Mouse (Mus musculus) spleen, adult 18-20 months (tissue): ENCODE data around the gene Trp53bp2.

Experiments
- DNase-seq, 2 experiments: peaks; one replicate each; pipeline ENCODE4 v3.0.0; 2022; ENCODE audit warnings: mixed read lengths in 2 of 2

The Trp53bp2 gene

GRCm38 (mm10) chr1:182408684-182409327 lies at the start of gene Trp53bp2:
Gene Trp53bp2, plus strand, starts transcription at chr1:182409172.
- DNase-seq = peak; percentile 99 to 100

DNA sequence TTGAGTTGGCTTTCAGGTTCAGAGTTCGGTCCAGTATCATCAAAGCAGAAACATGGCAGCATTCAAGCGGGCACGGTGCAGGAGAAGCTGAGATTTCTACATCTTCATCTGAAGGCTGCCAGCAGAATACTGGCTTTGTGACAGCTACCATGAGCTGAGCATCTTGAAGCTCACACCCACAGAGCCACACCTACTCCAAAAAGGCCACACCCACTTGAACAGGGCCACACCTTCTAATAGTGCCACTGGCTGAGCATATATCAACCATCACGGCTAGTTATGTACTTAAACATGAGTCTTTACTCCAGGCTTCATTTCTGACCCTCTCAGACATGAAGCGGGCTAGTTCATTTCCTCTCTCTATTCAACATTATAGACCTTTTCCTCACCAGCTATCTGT lies 46.3 kb upstream of the Trp53bp2 start:
- no peak for DNase-seq

DNA sequence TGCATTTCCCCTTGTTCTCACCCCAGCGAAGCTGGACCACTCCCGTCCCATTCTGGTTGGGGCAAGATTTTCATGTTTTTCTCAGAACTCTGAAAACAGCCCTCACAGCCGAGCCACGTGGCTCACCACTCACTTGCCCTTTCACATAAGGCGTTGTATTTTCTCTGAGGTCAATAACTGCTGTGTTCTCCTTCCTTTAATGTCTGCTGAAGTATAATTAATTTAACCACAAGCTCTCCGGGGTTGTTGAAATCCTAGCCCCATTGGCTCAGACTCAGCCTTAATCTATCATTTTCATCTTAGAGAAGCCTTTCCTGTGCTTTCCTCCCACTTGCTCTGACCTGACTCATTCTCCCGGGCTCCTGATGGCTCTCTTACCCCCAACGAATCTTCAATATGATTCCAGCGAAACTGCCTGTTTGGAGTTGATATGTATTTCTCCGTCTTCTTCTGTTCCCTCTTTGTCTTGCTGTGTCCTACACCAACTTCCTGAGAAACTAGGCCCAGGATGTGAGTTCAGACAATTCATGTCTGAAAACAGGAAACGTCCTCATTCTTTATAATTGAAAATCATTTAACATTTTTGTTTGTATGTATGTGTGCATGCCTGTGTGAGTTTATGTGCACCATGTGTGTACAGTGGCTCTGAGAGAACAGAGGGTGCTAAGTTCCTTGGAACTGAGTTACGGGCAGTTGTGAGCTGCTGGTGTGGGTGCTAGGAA lies 45.1 kb upstream of the Trp53bp2 start:
- no peak for DNase-seq

DNA sequence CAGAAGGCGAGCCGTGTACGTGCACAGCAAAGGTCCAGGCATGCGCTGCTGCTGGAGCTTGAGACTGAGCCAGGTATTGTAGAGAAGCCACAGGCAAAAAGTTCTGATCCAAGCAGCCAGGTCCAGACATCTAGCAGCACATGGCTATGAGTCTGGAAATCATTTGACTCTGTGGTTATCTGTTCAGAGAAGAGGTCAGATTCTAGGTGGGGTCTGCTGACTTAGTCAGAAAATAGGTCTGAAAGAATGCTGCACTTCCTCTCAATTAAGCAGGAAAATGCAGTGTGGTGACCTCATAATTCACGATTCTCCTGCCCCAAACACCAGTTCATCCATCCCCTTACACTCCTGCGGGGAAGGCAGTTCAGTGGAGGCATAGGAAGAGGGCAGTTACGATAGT lies 40.7 kb upstream of the Trp53bp2 start:
- DNase-seq = no peak

DNA sequence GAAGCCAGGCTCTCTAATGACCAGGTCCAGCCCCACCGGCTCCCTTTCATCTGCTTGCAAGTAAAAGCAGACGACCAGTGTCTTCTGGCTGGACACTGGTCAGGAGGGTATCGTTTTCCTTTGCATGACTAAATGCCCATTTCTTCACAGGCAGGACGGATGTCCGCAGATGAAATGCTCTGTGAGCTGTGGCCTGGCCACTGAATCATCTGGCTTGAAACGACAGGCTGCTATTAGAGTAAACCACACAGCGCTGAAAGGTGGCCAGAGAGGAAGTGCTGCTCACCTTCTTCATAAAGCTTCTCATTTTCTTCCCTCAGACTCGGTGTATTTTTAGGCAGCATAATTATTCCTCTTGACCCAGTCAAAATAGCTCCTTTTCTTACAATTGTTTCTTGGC lies 40.2 kb upstream of the Trp53bp2 start:
- no peak for DNase-seq

GRCm38 (mm10) chr1:182369435-182369834 lies 39.5 kb upstream of the Trp53bp2 start:
- no peak for DNase-seq

DNA sequence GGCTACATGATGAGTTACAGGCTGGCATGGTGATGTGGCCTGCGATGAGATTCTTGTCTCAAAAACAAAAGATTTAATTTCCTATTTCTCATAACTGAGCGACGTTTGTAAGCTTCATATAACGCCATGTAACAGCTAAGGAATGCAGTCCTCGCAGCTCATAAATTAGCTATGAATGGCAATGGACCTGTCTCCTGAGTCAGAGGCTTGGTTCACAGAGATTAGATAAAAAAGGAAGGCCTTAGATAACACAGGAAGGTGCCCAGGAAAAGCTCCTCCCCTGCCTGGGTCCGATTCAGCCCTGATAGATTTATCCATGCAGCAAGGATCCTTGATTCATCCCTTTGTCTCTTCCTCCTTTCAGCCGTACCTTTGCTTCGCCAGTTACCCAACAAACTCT lies 37.1 kb upstream of the Trp53bp2 start:
- no peak for DNase-seq

DNA sequence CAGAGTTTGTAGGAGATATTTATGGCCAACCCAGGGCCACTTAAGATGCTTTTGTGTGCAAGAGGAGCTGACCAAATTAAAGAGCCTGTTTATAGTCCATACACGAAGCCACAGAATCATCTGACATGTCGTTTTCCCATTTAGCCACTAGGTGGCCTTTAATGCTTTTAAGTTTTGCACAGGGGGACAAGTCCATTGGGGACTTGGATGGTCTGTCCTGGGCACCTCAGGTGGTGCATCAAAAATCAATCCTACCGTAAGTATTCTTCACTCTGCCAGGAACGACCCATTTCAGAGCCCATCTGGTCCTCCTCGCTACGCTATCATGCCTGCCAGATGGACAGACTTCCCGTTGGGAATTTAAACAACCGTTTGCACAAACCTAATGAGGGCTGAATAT lies 32.8 kb upstream of the Trp53bp2 start:
- no peak for DNase-seq

- DNase-seq = no peak
These were observed 32.1 kb upstream of the Trp53bp2 start for GRCm38 (mm10) chr1:182376826-182377225.

GRCm38 (mm10) chr1:182377519-182377918 lies 31.5 kb upstream of the Trp53bp2 start:
- DNase-seq = no peak

GRCm38 (mm10) chr1:182378205-182378835 lies 30.7 kb upstream of the Trp53bp2 start:
- no peak for DNase-seq

DNA sequence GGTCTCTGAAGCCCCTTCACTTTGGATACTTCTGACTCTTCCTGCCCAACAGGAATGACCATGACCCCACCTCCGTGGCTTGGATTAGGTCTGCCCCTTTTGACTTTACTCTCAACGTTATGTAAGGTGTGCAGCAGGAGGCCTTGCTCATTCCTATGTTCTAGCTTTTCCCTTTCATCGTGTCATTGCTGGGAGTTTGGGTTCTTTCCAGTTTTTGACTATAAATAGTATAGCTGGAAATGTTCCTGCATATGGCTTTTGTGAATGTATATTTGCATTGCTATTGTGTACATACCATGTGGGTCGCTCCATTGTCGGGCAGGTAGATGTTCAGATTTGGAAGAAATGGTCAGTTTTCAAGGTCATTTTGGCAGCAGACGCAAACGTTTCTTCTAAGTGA lies 30.1 kb upstream of the Trp53bp2 start:
- no peak for DNase-seq

DNA sequence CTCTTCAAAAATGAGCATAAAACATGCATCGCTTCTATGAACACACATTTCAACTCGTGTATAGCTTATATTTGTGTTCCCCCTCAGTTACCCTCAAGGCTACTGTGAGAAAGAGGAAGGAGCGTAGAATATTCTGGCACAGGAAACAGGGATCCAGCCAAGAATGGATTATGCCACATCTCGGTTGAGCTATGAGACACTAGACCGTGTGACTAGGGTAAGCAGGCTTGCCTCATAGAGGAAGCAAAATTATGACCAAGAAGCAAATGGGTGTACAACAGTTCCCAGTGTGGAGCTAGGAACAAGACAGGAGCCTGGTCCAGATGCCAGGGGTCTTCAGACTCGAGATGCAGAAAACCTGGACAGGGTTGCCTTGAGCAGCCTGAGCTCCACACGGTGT lies 28.3 kb upstream of the Trp53bp2 start:
- no peak for DNase-seq

- no peak for DNase-seq
These were observed 27.6 kb upstream of the Trp53bp2 start for GRCm38 (mm10) chr1:182381327-182381726.

DNA sequence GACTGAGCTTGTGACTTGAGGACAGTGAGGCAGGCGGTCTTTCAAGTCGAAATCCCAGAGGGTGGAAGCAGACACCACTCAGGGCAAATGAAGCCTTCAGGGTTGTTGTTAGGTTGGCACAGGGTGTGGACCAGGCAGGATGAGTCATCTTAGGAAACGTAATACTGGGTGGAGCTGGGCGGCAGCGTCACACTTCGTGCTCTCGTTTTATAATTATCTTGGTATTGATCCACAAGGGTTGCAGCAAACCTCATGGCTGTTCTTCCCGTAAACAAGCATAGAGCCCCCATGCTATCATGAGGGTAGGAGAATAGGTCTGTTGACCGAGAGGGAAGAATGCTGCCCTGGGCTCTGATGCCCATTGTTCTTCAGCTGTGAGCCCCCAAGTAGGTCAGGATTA lies 25.9 kb upstream of the Trp53bp2 start:
- no peak for DNase-seq

DNA sequence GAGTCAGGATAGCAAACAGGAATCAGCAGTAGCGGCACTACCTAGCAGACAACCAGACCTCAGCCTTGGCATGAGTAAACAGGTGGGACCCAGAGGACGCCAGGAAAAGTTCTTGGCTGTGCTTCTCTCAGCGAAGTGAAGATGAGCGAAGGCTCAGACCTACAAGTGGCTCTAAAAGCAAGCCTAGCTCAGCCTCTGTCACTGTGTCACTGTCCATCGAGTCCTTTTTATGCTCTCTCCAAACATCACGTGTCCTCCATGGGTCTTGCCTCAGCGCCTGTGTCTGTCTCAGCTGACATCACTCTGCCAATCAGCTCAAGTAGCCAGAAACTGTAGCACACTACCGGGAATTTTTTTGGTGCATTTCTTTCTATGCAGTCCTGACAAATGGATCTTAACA lies 22.5 kb upstream of the Trp53bp2 start:
- no peak for DNase-seq

DNA sequence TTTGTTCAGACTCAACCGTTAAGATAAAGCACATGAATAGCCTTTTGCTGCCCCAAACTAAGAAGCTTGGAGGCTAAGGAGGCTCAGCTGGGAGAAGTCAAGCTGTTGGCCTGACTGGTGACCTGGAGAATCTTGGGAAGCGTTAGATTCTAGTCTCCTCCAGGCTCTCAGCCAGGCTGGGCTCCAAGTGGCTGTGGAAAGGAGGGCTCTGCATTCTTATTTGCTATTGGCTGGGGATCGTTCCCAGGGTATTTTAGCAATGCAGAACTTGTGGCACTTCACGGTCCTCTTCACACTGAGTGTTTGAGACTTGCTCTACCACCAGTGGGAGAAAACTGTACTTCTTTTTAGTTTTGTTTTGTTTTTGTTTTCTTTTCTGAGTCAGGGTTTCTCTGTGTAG lies 20.2 kb upstream of the Trp53bp2 start:
- DNase-seq = no peak

GRCm38 (mm10) chr1:182398171-182398570 lies 10.8 kb upstream of the Trp53bp2 start:
- no peak for DNase-seq

DNA sequence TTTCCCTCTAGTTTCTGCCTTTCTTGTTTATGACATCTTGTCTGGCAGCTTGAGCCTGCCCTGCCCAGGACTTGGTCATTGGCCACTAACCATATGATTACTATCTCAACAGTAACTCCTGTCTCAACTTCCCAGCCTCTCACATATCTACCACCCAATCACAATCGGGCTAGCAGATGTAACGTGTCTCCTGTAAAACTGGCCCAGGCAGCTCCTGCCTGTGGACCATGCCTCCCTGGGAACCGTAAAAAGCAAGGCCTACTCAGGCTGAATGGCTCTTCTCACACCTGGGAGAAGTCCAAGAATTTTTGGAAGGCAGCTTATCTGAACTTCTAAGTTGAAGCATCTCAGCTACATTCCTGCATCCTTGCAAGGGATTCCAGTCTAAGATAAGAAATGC lies 10.2 kb upstream of the Trp53bp2 start:
- no peak for DNase-seq

DNA sequence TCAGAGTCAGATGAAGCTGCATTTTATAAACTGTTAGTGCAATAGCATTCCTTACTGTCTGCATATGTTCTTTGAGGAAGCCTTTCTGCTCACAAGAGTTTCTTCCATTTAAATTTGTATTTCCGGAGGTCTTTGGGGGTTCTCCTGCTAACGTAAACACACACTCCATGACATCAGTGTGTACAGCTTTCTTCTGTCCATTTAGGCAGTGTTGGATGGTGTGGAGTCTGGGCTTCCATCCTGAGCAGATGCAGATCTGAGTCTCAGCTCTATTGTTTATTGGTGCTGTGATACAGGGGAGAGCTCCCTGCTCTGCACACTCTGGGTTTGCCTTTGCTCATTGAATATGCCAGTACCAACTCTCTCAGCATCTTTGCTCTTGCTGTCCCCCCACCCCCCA lies 9.8 kb upstream of the Trp53bp2 start:
- DNase-seq = no peak

GRCm38 (mm10) chr1:182399908-182400307 lies 9.1 kb upstream of the Trp53bp2 start:
- DNase-seq = no peak

GRCm38 (mm10) chr1:182403076-182403475 lies 5.9 kb upstream of the Trp53bp2 start:
- no peak for DNase-seq

DNA sequence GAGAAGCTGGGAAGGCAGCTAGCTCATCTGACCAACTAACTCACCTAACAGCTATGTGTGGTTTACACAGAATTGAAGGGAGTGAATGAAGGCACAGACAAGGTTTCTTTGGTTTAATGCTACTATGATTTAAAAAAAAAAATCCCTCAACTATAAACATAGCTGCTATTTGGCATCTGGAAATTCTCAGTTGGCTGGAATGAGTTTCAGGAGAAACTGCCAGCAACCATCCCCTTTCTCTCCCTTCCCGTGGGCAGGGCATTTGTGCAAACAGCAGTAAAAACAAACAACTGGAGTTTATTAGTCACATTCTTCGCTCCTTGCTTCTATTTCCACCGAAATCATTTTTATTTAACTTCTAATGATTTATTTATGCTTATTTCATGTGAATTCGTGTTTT lies 2.4 kb upstream of the Trp53bp2 start:
- DNase-seq = no peak

- DNase-seq = no peak
These were observed 729 bp upstream of the Trp53bp2 start for GRCm38 (mm10) chr1:182408243-182408642.
